16 mouse cellular contexts compared by ENCODE assay signal in genomic region chr9:40413601-40414000, GRCm38 (mm10).
"Had no signal": no experiment of that assay in that cellular context is flagged by ENCODE, and none has a peak within 500 bp of the region (broad histone marks: within the 10 kb centered on the region; RNA-seq: fewer than 3 reads in every experiment).

No protein-coding gene starts in this region.

- H3K4me1 ChIP-seq: liver, embryonic 15.5 days; midbrain, embryonic 15.5 days; neural tube, embryonic 12.5 days had no signal

- H3K9ac ChIP-seq: kidney, embryonic 15.5 days; limb, embryonic 13.5 days; liver, embryonic 12.5 days; liver, embryonic 15.5 days; neural tube, embryonic 12.5 days had no signal

- H3K9me3 ChIP-seq: kidney, embryonic 15.5 days; limb, embryonic 10.5 days; limb, embryonic 13.5 days; liver, embryonic 12.5 days; liver, embryonic 15.5 days; midbrain, embryonic 10.5 days; midbrain, embryonic 15.5 days; neural tube, embryonic 12.5 days; neural tube, embryonic 15.5 days had no signal

- H3K27ac ChIP-seq: kidney, embryonic 15.5 days; limb, embryonic 13.5 days; liver, embryonic 12.5 days; liver, embryonic 15.5 days; macrophage; neural tube, embryonic 12.5 days had no signal

- H3K36me3 ChIP-seq: kidney, embryonic 15.5 days; limb, embryonic 10.5 days; limb, embryonic 13.5 days; liver, embryonic 12.5 days; liver, embryonic 15.5 days; midbrain, embryonic 10.5 days; midbrain, embryonic 15.5 days; neural tube, embryonic 12.5 days; neural tube, embryonic 15.5 days had no signal

- H3K27me3 ChIP-seq: kidney, embryonic 15.5 days; limb, embryonic 13.5 days; liver, embryonic 12.5 days; liver, embryonic 15.5 days; megakaryocyte, embryonic 14.5 days; midbrain, embryonic 15.5 days; neural tube, embryonic 12.5 days; neural tube, embryonic 15.5 days had no signal

- DNase-seq: kidney, postnatal 10 days; liver; right cerebral cortex, adult 18-20 months; right cerebral cortex, postnatal 14 days; right cerebral cortex, postnatal 4 days had no signal
